Comparison of ENCODE assay signal across 21 mouse cellular contexts in the genomic region with DNA sequence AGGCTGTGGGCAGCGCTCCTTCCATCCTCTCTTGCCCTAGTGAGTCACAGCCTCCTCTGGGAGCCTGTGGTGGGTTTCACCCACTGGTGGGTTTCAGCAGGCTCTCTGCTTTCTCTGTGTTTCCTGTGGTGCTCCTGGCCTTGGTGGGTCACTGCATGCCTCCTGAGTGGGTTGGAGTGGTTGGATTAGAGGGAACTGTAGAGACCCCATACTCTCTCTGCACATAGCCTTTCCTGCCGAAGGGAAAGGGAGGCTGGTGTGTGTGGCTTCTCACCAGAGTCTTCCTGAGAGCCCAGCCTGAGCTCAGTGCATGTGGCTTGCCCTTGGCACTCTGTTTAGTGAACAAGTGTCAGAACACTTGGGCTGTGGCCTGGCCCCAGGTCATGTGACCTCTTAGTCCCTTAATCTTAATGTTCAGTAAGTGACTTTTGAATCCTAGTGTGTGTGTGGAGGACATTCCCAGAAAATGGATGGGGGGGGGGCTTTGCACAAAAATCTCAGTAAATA. TPM values are rescaled to one million over a fixed set of nuclear protein-coding genes. Genes with fewer than 3 reads are reported as not detected.
"Had no signal": no experiment of that assay in that cellular context is flagged by ENCODE, and none has a peak within 500 bp of the region (broad histone marks: within the 10 kb centered on the region; RNA-seq: fewer than 3 reads in every experiment).

No protein-coding gene starts in this region.

- DNase-seq: kidney, postnatal 10 days; kidney, postnatal 36 days; layer of hippocampus, adult 9-11 months; left cerebral cortex, postnatal 4 days; liver, postnatal 0 days; lung, embryonic 14.5 days; retina, postnatal 1 day; thymus, adult 18-20 months; thymus, postnatal 36 days had no signal

- H3K36me3 ChIP-seq: kidney, embryonic 15.5 days; limb, embryonic 12.5 days; limb, embryonic 15.5 days; midbrain, embryonic 12.5 days; midbrain, embryonic 15.5 days; neural tube, embryonic 12.5 days; neural tube, embryonic 15.5 days had no signal

- H3K4me3 ChIP-seq: kidney, embryonic 15.5 days; limb, embryonic 12.5 days; limb, embryonic 15.5 days; midbrain, embryonic 12.5 days; midbrain, embryonic 15.5 days; neural tube, embryonic 12.5 days; neural tube, embryonic 15.5 days had no signal

- H3K27me3 ChIP-seq: midbrain, embryonic 12.5 days; midbrain, embryonic 15.5 days; neural tube, embryonic 12.5 days; neural tube, embryonic 15.5 days had no signal

- H3K4me2 ChIP-seq: kidney, embryonic 15.5 days; limb, embryonic 12.5 days; limb, embryonic 15.5 days; liver, embryonic 11.5 days; lung, embryonic 14.5 days; midbrain, embryonic 12.5 days; midbrain, embryonic 15.5 days; neural tube, embryonic 12.5 days; neural tube, embryonic 15.5 days had no signal

- H3K9ac ChIP-seq: kidney, embryonic 15.5 days; limb, embryonic 12.5 days; limb, embryonic 15.5 days; liver, embryonic 14.5 days; liver, postnatal 0 days; lung, embryonic 14.5 days; midbrain, embryonic 12.5 days; midbrain, embryonic 15.5 days; neural tube, embryonic 12.5 days; neural tube, embryonic 15.5 days had no signal

- H3K27ac ChIP-seq: kidney, embryonic 15.5 days; limb, embryonic 12.5 days; limb, embryonic 15.5 days; liver, embryonic 14.5 days; macrophage; midbrain, embryonic 12.5 days; midbrain, embryonic 15.5 days; neural tube, embryonic 12.5 days; neural tube, embryonic 15.5 days had no signal

- H3K4me1 ChIP-seq: limb, embryonic 15.5 days had no signal

- ATAC-seq: liver, postnatal 0 days; lung, postnatal 0 days; midbrain, embryonic 15.5 days had no signal

- H3K9me3 ChIP-seq: kidney, embryonic 15.5 days; limb, embryonic 12.5 days; limb, embryonic 15.5 days; midbrain, embryonic 12.5 days; midbrain, embryonic 15.5 days; neural tube, embryonic 12.5 days; neural tube, embryonic 15.5 days had no signal

RNA-seq across cellular contexts. Expression of a gene that starts 21.1 kb away (rescaled TPM):
- total RNA-seq: megakaryocyte, adult 5-6 weeks had no signal
- polyA plus RNA-seq: liver, embryonic 14.5 days; liver, postnatal 0 days; lung, postnatal 0 days; macrophage had no signal
